Mouse (Mus musculus): ENCODE results near the gene Prkci. TPM values are rescaled to one million over a fixed set of nuclear protein-coding genes. Genes with fewer than 3 reads are reported as not detected.

Prkci gene
- polyA plus RNA-seq, 1 experiment from 2014 or later: 33.1 TPM

- Histone ChIP-seq H3K27ac (replicated peaks) (no peak overlapping the region), H3K4me3 (no peak overlapping the region), H3K4me2 (replicated peaks) (no peak overlapping the region), H3K36me3 (no peaks in the 10 kb centered on the region), H3K9me3 (no peaks in the 10 kb centered on the region), H3K27me3 (no peaks in the 10 kb centered on the region), H3K4me1 (no peaks in the 10 kb centered on the region), H3K9ac (replicated peaks) (no peak overlapping the region)
- 39% methylated on average over 9 of the region's 9 CpGs for WGBS
- ATAC-seq (ENCODE audit: low FRiP score, low read depth): peak; percentile 69
Observed at GRCm38 (mm10) chr3:30975102-30975754, 20.3 kb upstream of the Prkci start.

GRCm38 (mm10) chr3:30976991-30977603 is 18.4 kb upstream of the Prkci start:
- H3K4me3 ChIP-seq: no peak overlapping the region
- no peak overlapping the region for H3K4me2 ChIP-seq (replicated peaks)
- no peak overlapping the region for H3K27ac ChIP-seq (replicated peaks)
- H3K9me3 ChIP-seq: no peaks in the 10 kb centered on the region
- H3K4me1 ChIP-seq: no peaks in the 10 kb centered on the region
- H3K27me3 ChIP-seq: no peaks in the 10 kb centered on the region
- 67% methylated on average over 1 of the region's 1 CpGs for WGBS
- no peak for ATAC-seq (ENCODE audit: low FRiP score, low read depth)
- H3K9ac ChIP-seq (replicated peaks): no peak overlapping the region
- H3K36me3 ChIP-seq: no peaks in the 10 kb centered on the region

- H3K27me3 ChIP-seq: no peaks in the 10 kb centered on the region
- ATAC-seq (ENCODE audit: low FRiP score, low read depth): no peak
- H3K9ac ChIP-seq (replicated peaks): no peak overlapping the region
- H3K27ac ChIP-seq (replicated peaks): no peak overlapping the region
- H3K4me3 ChIP-seq: no peak overlapping the region
- H3K9me3 ChIP-seq: no peaks in the 10 kb centered on the region
- 77% methylated on average over 5 of the region's 5 CpGs for WGBS
- H3K4me1 ChIP-seq: no peaks in the 10 kb centered on the region
- H3K36me3 ChIP-seq: no peaks in the 10 kb centered on the region
- H3K4me2 ChIP-seq (replicated peaks): no peak overlapping the region
Observed at GRCm38 (mm10) chr3:30981616-30982380, 13.7 kb upstream of the Prkci start.

GRCm38 (mm10) chr3:30982924-30983536 is 12.5 kb upstream of the Prkci start:
- no peaks in the 10 kb centered on the region for H3K36me3 ChIP-seq
- 77% methylated on average over 8 of the region's 8 CpGs for WGBS
- H3K4me3 ChIP-seq: no peak overlapping the region
- no peak overlapping the region for H3K4me2 ChIP-seq (replicated peaks)
- no peaks in the 10 kb centered on the region for H3K9me3 ChIP-seq
- no peak overlapping the region for H3K9ac ChIP-seq (replicated peaks)
- no peak overlapping the region for H3K27ac ChIP-seq (replicated peaks)
- no peaks in the 10 kb centered on the region for H3K27me3 ChIP-seq
- ATAC-seq (ENCODE audit: low FRiP score, low read depth): no peak
- no peaks in the 10 kb centered on the region for H3K4me1 ChIP-seq

GRCm38 (mm10) chr3:30987396-30988318 is 7.9 kb upstream of the Prkci start:
- no peak overlapping the region for H3K4me3 ChIP-seq
- no peaks in the 10 kb centered on the region for H3K9me3 ChIP-seq
- H3K9ac ChIP-seq (replicated peaks): no peak overlapping the region
- no peaks in the 10 kb centered on the region for H3K27me3 ChIP-seq
- ATAC-seq (ENCODE audit: low FRiP score, low read depth): no peak
- no peaks in the 10 kb centered on the region for H3K4me1 ChIP-seq
- H3K4me2 ChIP-seq (replicated peaks): no peak overlapping the region
- H3K27ac ChIP-seq (replicated peaks): no peak overlapping the region
- WGBS: 91% methylated on average over 9 of the region's 9 CpGs
- H3K36me3 ChIP-seq: no peaks in the 10 kb centered on the region

GRCm38 (mm10) chr3:30992161-30992560 is 3.4 kb upstream of the Prkci start:
- Histone ChIP-seq H3K4me1 (peaks cover 7% of the 10 kb centered on the region), H3K36me3 (no peaks in the 10 kb centered on the region), H3K9me3 (no peaks in the 10 kb centered on the region), H3K4me2 (replicated peaks) (no peak overlapping the region), H3K4me3 (no peak overlapping the region), H3K27me3 (no peaks in the 10 kb centered on the region), H3K9ac (replicated peaks) (no peak overlapping the region), H3K27ac (replicated peaks) (no peak overlapping the region)
- ATAC-seq (ENCODE audit: low FRiP score, low read depth): no peak
- WGBS: 83% methylated on average over 7 of the region's 7 CpGs

GRCm38 (mm10) chr3:30993066-30993573 is 2.4 kb upstream of the Prkci start:
- Histone ChIP-seq H3K4me3 (no peak overlapping the region), H3K27ac (replicated peaks) (no peak overlapping the region), H3K9me3 (no peaks in the 10 kb centered on the region), H3K36me3 (no peaks in the 10 kb centered on the region), H3K27me3 (no peaks in the 10 kb centered on the region), H3K4me1 (peaks cover 7% of the 10 kb centered on the region), H3K9ac (replicated peaks) (no peak overlapping the region), H3K4me2 (replicated peaks) (no peak overlapping the region)
- ATAC-seq (ENCODE audit: low FRiP score, low read depth): no peak

- ATAC-seq (ENCODE audit: low FRiP score, low read depth): no peak
- no peaks in the 10 kb centered on the region for H3K9me3 ChIP-seq
- no peak overlapping the region for H3K27ac ChIP-seq (replicated peaks)
- WGBS: 29% methylated on average over 6 of the region's 6 CpGs
- H3K4me1 ChIP-seq: peaks cover 11% of the 10 kb centered on the region
- peaks cover under 1% of the 10 kb centered on the region; the same call in 1 of the 2 replicates for H3K27me3 ChIP-seq
- peak overlapping the region; percentile 87 for H3K4me3 ChIP-seq
- peak overlapping the region; percentile 72 for H3K4me2 ChIP-seq (replicated peaks)
- H3K36me3 ChIP-seq: no peaks in the 10 kb centered on the region
- no peak overlapping the region for H3K9ac ChIP-seq (replicated peaks)
Observed at GRCm38 (mm10) chr3:30994859-30995258, 688 bp upstream of the Prkci start.

GRCm38 (mm10) chr3:30995899-30996687 is 546 bp downstream of the Prkci start:
- H3K9ac ChIP-seq (replicated peaks): peak overlapping the region; percentile 89
- peak; percentile 84 for ATAC-seq (ENCODE audit: low FRiP score, low read depth)
- H3K27me3 ChIP-seq: peaks cover 5% of the 10 kb centered on the region; the same call in 1 of the 2 replicates
- peak overlapping the region; percentile 87 for H3K4me3 ChIP-seq
- H3K4me2 ChIP-seq (replicated peaks): peak overlapping the region; percentile 72
- H3K9me3 ChIP-seq: no peaks in the 10 kb centered on the region
- H3K4me1 ChIP-seq: peaks cover 15% of the 10 kb centered on the region
- peak overlapping the region; percentile 73 for H3K27ac ChIP-seq (replicated peaks)
- 2% methylated on average over 45 of the region's 49 CpGs for WGBS
- H3K36me3 ChIP-seq: no peaks in the 10 kb centered on the region

- peaks cover 15% of the 10 kb centered on the region for H3K4me1 ChIP-seq
- under 1% methylated on average over 4 of the region's 4 CpGs for WGBS
- H3K36me3 ChIP-seq: no peaks in the 10 kb centered on the region
- H3K27me3 ChIP-seq: peaks cover 5% of the 10 kb centered on the region; the same call in 1 of the 2 replicates
- H3K4me2 ChIP-seq (replicated peaks): peak overlapping the region; percentile 72
- H3K4me3 ChIP-seq: peak overlapping the region; percentile 87
- no peak for ATAC-seq (ENCODE audit: low FRiP score, low read depth)
- H3K9me3 ChIP-seq: no peaks in the 10 kb centered on the region
- peak overlapping the region; percentile 89; the same call in 1 of the 2 replicates for H3K9ac ChIP-seq (replicated peaks)
- no peak overlapping the region for H3K27ac ChIP-seq (replicated peaks)
Observed at GRCm38 (mm10) chr3:30996688-30997014, 1.1 kb downstream of the Prkci start.
